Mouse (Mus musculus): ENCODE data around the gene Zfp316. TPM values are rescaled to one million over a fixed set of nuclear protein-coding genes. Genes with fewer than 3 reads are reported as not detected.

Gene Zfp316
- polyA plus RNA-seq, 1 experiment from 2014 or later = 0.43 TPM

GRCm38 (mm10) chr5:143213832-143214231, 56.0 kb downstream of the Zfp316 start:
- peak; percentile 93 for ATAC-seq
- no peak overlapping the region for H3K4me3 ChIP-seq (ENCODE audit: low read length)
- H3K9ac ChIP-seq (ENCODE audit: low read depth, low read length) = no peak overlapping the region
- no peak overlapping the region for H3K27ac ChIP-seq (ENCODE audit: low read length)
- H3K9me3 ChIP-seq (ENCODE audit: control insufficient read depth, low read length) = no peaks in the 10 kb centered on the region
- H3K36me3 ChIP-seq (ENCODE audit: control insufficient read depth, insufficient read depth, low read length) = no peaks in the 10 kb centered on the region
- peaks cover 2% of the 10 kb centered on the region; the same call in 1 of the 2 replicates for H3K27me3 ChIP-seq (replicated peaks; ENCODE audit: control insufficient read depth, insufficient read depth, low read length)
- H3K4me2 ChIP-seq (ENCODE audit: low read depth, low read length) = no peak overlapping the region
- H3K4me1 ChIP-seq (ENCODE audit: control insufficient read depth, insufficient read depth, low read length) = peaks cover 3% of the 10 kb centered on the region; the same call in 1 of the 2 replicates
- 46% methylated on average over 2 of the region's 2 CpGs for WGBS

- H3K27me3 ChIP-seq (replicated peaks; ENCODE audit: control insufficient read depth, insufficient read depth, low read length) = no peaks in the 10 kb centered on the region
- no peak overlapping the region for H3K9ac ChIP-seq (ENCODE audit: low read depth, low read length)
- no peak for ATAC-seq
- H3K9me3 ChIP-seq (ENCODE audit: control insufficient read depth, low read length) = peaks cover 6% of the 10 kb centered on the region; the same call in 1 of the 2 replicates
- 77% methylated on average over 3 of the region's 3 CpGs for WGBS
- H3K27ac ChIP-seq (ENCODE audit: low read length) = no peak overlapping the region
- no peak overlapping the region for H3K4me3 ChIP-seq (ENCODE audit: low read length)
- no peaks in the 10 kb centered on the region for H3K36me3 ChIP-seq (ENCODE audit: control insufficient read depth, insufficient read depth, low read length)
- no peaks in the 10 kb centered on the region for H3K4me1 ChIP-seq (ENCODE audit: control insufficient read depth, insufficient read depth, low read length)
- H3K4me2 ChIP-seq (ENCODE audit: low read depth, low read length) = no peak overlapping the region
These were observed 64.8 kb downstream of the Zfp316 start for GRCm38 (mm10) chr5:143205015-143205414.

Other genes with a start within 250 kb of the Zfp316 start
- 26.5 and 28.4 TPM in 2 replicates for gene Rnf216, start 157.0 kb downstream of the Zfp316 start, polyA plus RNA-seq (2015; fragmentation: Nextera tagmentation; extraction: Ambion mirVana)
- not detected in 2 replicates for gene Olfr718-ps1, start 122.4 kb downstream of the Zfp316 start, polyA plus RNA-seq (2015; fragmentation: Nextera tagmentation; extraction: Ambion mirVana)
- gene Rbak, start 89.2 kb downstream of the Zfp316 start, polyA plus RNA-seq (2015; fragmentation: Nextera tagmentation; extraction: Ambion mirVana) = 5.0 and 5.6 TPM in 2 replicates
- gene Spdye4b, start 89.0 kb downstream of the Zfp316 start, polyA plus RNA-seq (2015; fragmentation: Nextera tagmentation; extraction: Ambion mirVana) = not detected in 2 replicates
- gene Spdye4a, start 43.1 kb downstream of the Zfp316 start, polyA plus RNA-seq (2015; fragmentation: Nextera tagmentation; extraction: Ambion mirVana) = not detected in 2 replicates
- gene Zfp12, start 34.9 kb downstream of the Zfp316 start, polyA plus RNA-seq (2015; fragmentation: Nextera tagmentation; extraction: Ambion mirVana) = 7.4 and 8.0 TPM in 2 replicates
- not detected in 2 replicates for gene Zfp853, start 23.6 kb upstream of the Zfp316 start, polyA plus RNA-seq (2015; fragmentation: Nextera tagmentation; extraction: Ambion mirVana)
- 28.9 and 30.0 TPM in 2 replicates for gene E130309D02Rik, start 45.3 kb upstream of the Zfp316 start, polyA plus RNA-seq (2015; fragmentation: Nextera tagmentation; extraction: Ambion mirVana)
- 61.6 and 66.0 TPM in 2 replicates for gene Zdhhc4, start 59.2 kb upstream of the Zfp316 start, polyA plus RNA-seq (2015; fragmentation: Nextera tagmentation; extraction: Ambion mirVana)
- gene Grid2ip, start 87.3 kb upstream of the Zfp316 start, polyA plus RNA-seq (2015; fragmentation: Nextera tagmentation; extraction: Ambion mirVana) = 0.09 and 0.28 TPM in 2 replicates
- gene Kdelr2, start 133.8 kb upstream of the Zfp316 start, polyA plus RNA-seq (2015; fragmentation: Nextera tagmentation; extraction: Ambion mirVana) = 345 and 360 TPM in 2 replicates
- 16.2 and 18.5 TPM in 2 replicates for gene Daglb, start 194.6 kb upstream of the Zfp316 start, polyA plus RNA-seq (2015; fragmentation: Nextera tagmentation; extraction: Ambion mirVana)